Mouse (Mus musculus) kidney, adult 11 months (tissue): ENCODE results near the gene Kcns1.

Experiments
- DNase-seq: peaks from one replicate; pipeline ENCODE4 v3.0.0; 2022

The Kcns1 gene

DNA sequence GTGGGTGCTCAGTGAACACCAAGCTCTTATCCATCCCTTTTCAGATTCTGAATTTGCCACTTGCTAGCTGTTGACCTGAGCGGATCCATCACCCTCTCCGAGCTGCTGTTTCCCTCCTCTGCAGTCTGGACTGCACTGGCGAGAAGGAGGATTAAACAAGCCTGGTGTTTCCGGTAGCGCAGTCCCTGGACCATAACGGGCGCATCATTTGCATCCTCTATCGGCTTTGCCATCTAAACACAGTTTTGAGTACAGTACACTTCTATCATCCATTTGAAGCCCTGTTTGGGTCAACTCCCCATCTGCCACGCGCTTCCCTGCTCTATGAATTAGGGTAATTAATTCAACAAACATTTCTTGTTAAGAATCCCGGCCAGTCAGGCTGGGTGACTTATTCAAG, 587 bp downstream of the Kcns1 start:
- DNase-seq: no peak

- no peak for DNase-seq
These were observed 2.4 kb downstream of the Kcns1 start for GRCm38 (mm10) chr2:164168571-164168946.

DNA sequence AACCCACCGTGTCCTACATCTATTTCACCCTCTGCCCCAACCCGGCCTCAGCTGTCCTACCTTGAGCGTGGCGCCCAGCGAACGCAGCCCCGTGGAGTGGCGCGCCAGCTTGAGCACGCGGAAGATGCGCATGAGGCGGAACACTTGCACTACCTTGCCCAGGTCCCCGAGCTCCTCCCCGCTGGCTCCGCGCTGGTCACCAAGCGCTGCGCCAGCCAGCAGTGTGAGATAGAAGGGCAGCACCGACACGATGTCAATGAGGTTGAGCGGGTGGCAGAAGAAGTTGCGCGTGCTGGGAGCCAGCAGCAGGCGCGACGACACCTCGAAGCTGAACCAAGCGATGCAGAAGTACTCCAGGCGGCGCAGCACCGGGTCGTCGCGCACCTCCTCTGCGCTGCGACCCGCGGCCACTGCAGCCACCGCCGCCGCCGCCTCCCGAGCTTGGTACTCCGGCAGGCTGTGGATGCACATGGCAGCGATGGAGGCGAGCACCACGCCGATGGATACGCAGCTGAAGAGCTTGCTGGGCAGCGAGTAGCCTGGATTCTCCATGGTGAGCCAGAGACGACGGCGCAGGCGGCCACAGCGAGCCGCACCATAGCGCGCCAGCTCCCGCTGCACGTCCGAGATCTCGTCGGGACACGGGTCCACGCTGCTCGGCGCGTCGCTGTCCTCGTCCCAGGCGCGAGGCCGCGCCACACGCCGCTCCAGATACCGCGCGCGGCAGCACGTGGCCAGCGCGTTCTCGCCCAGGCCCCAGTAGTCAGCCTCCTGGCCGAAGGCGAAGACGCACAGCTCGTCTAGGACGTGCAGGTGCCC, 3.0 kb downstream of the Kcns1 start:
- no peak for DNase-seq

GRCm38 (mm10) chr2:164164941-164165340, 6.0 kb downstream of the Kcns1 start:
- no peak for DNase-seq

- no peak for DNase-seq
These were observed 9.3 kb downstream of the Kcns1 start for GRCm38 (mm10) chr2:164161515-164162055.

DNA sequence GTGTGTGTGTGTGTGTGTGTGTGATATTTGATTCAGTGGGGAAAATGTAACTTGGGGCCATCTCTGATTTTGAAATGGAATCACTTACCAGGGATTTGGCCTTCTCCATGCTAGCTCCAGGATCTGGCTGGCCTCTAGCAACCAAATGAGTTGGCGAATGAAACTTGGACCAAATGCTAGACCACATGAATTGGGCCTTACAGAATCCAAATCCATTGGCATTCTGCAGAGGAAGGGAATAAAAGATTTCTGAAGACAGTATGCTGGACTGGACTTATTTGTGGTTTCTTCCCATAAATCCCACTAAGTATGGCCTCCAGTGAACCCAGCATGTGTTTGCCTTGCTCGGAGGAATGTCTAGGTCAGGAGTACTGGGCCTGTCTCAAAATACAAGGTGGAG, 12.1 kb downstream of the Kcns1 start:
- DNase-seq: no peak

GRCm38 (mm10) chr2:164156158-164156557, 14.8 kb downstream of the Kcns1 start:
- DNase-seq: no peak

DNA sequence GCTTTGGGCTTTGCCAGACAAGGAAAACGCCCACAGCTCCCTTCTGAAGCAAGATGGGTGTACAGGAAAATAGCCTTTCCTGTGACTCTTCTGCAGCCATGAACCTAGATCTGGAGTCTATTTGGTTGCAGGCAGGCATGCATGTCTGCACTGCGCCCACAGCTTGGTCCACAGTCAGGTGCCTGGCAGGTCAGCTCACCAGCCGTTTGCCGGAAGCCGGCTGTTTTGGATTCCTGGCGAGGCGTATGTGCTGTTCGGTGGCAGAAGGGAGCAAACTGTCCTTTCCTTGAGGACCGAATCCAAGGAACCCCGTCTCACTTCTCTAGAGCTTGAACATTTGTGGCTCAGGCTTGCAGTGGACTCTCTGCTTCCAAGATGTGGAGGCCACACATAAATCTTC, 16.9 kb downstream of the Kcns1 start:
- DNase-seq: no peak

DNA sequence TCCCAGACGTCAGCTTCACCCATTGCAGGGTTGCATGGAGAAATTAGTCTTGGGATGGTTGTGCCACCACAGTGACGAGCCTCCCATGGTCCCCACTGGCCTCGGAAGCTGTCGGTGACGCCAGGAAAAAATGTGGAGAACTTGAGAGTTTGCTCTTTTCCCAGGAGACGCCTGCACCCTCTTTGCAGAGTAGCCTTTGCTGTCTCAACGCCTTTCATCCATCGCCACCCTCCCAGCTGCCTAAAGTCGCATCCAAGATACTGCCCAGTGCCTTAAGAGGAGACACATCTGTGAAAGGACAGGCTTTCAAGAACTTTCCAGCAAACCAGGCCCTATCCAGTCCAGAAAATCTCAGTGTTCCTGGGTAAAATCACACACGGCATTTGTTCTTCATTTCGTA, 18.6 kb downstream of the Kcns1 start:
- no peak for DNase-seq

DNA sequence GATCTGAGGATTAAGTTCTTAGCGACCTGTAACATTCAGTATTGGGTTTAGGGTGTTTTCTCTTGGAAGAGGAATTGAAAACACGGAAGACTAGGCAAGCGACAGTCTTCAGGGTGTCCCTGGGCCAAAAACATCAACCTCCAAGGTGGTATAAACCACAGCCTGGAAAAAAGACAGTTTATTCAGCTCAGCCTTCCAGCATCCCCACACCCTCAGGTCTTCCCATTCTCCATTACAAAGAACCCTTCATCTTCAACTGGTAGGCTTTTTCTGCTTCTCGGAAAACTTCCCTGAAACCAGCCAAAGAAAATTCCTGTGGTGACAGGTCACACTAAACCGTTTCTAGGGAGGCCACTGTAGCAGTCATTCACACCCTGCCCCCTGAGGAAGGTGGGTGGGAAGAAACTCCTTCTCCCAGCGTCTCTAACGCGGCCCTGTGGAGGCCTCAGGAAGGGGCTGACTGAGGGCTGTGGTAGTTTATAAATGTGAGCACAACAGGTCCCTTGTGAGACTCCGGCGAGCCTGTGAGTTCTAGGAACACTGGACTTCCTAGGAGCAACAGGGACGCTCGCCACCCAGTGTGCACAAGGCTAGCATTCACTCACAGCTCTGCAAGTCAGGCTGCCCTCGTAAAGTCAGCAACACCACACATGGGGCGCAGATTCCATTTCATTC, 20.7 kb downstream of the Kcns1 start:
- DNase-seq: no peak

- DNase-seq: no peak
These were observed 24.4 kb downstream of the Kcns1 start for GRCm38 (mm10) chr2:164146556-164146955.

DNA sequence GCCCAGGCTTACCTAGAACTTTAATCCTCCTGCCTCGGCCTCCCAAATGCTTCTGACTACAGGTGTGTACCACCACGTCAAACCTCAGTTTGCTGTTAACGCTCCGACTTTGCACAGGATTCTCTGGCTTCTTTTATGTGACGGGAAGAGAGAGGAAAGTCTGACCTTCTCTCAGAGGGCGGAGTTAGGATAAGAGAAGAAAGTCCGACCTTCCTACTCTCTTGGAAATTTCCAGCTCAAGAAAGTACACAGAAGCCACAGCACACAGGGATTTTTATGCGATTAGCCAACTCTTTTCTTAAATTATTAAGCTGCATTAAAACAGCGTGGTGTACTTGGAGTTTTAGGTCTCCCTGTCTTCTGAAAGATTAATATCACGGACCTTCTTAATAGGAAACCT, 26.4 kb downstream of the Kcns1 start:
- DNase-seq: no peak

- DNase-seq: peak; percentile 34
These were observed 26.9 kb downstream of the Kcns1 start for GRCm38 (mm10) chr2:164144025-164144424.

DNA sequence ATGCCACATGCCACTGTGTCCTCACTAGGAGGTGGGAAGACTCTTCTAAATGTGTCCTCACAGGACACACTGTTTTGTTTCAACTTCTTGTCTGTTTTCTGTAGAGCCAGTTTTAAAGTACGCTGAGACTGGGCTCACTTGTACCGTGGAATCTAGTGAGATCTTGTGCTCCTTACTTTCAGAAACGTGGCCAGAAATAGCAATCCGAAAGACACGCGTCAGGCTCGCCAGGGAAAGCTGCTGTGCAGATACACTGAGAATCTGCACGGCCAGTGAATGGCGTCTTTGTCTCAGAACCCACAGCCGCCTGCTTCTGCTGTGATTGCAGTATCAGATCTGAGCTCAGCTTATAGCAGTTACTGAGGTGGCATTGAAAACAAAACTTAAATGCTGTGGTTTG, 28.9 kb downstream of the Kcns1 start:
- DNase-seq: no peak

- DNase-seq: no peak
These were observed 33.2 kb downstream of the Kcns1 start for GRCm38 (mm10) chr2:164137754-164138153.

GRCm38 (mm10) chr2:164136393-164136792, 34.5 kb downstream of the Kcns1 start:
- DNase-seq: no peak

DNA sequence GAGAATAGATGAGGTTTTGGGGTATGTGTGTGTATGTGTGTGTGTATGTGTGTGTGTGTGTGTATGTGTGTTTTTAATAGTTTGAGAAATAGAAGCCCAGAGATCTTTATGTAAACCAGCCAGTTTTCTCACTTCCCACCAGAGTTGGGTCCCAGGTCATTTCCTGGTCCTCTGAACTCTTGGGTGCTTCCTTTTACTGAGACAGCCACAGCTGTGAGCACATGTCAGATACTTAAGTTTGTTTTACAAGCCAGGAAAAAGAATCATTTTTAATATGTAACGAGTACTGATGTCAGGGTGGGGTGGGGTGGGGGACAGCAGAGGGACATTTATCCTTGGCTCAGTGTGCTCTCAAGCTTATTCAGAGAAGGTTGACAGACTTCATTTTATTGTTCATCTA, 35.5 kb downstream of the Kcns1 start:
- no peak for DNase-seq

- DNase-seq: no peak
These were observed 36.4 kb downstream of the Kcns1 start for GRCm38 (mm10) chr2:164134563-164134962.

DNA sequence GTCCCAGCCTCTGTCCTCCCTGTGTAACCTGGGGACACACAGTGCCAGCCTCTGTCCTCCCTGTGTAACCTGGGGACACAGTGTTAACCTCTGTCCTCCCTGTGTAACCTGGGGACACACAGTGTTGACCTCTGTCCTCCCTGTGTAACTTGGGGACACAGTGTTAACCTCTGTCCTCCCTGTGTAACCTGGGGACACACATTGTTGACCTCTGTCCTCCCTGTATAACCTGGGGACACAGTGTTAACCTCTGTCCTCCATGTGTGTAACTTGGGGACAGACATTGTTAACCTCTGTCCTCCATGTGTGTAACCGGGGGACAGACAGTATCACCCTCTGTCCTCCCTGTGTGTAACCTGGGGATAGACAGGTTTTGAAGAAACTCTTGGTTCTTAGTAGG, 39.3 kb downstream of the Kcns1 start:
- DNase-seq: no peak

- no peak for DNase-seq
These were observed 42.1 kb downstream of the Kcns1 start for GRCm38 (mm10) chr2:164128576-164129411.

- no peak for DNase-seq
These were observed 43.6 kb downstream of the Kcns1 start for GRCm38 (mm10) chr2:164127297-164127696.

DNA sequence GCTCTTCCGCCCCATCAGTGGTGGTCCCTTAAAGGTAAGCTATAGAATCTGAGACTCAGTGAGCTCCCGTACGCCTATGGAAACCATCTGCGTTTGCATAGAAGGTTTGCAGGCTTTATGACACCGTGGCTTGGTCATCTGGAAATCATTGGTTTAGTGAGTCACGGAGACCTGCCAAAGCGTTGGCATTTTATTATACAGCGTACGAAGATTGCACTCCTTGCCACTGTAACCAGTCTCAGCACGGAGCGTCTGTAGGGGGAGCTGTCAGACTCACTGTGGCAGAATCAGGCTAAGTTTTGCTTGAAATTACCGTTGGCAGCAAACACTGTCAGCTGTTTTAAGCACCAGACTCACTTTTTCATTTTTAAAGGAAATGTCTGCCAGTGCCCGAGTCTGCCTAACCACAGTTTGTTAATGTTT, 44.4 kb downstream of the Kcns1 start:
- peak; percentile 53 for DNase-seq

- no peak for DNase-seq
These were observed 47.6 kb downstream of the Kcns1 start for GRCm38 (mm10) chr2:164123169-164123766.
